Mouse (Mus musculus): ENCODE data around the gene Rpl32.
A peak's percentile ranks its signal among the peaks of the same experiment; 100 is the strongest.

The Rpl32 gene

GRCm38 (mm10) chr6:115815041-115815440, 6.5 kb upstream of the Rpl32 start:
- no peak for DNase-seq (ENCODE audit: inconsistent ontology term)

- peak; percentile 80 for DNase-seq (ENCODE audit: inconsistent ontology term)
These were observed 5.6 kb upstream of the Rpl32 start for GRCm38 (mm10) chr6:115814104-115814503.

DNA sequence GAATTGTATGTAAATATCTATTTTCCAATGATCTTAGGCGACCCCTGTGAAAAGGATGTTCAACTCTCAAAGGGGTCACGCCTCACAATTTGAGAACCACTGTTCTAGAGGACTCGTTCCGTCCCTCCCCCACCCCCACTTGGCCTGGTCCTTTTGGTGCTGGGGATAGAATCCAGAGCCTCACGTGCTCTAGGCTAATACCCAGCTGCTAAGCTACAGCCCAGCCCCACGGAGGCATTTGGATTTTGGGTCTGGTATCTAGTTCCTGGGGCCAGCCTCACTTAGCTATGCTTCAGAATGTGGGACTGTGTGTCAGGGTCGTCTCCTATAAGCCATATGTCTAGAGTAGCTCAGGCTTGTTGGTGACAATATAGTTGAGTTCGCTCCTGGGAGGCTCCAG, 3.1 kb upstream of the Rpl32 start:
- no peak for DNase-seq (ENCODE audit: inconsistent ontology term)

DNA sequence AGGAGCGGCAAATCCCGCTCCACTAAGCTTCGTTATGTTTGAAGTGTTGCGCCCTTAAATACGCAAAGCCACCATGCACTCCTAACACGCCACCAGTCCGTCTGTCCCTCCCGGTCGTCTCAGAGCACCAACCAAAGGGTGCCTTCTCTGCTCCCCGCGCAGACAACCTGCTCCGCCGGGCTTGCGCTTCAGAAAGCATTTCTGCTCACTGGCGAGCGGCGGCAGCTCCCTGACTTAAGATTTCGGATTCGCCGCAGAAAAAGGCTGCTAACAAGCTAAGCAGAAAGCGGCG, 405 bp downstream of the Rpl32 start:
- DNase-seq (ENCODE audit: inconsistent ontology term), result no peak

GRCm38 (mm10) chr6:115807464-115808195, 917 bp downstream of the Rpl32 start:
- peak; percentile 32 for DNase-seq (ENCODE audit: inconsistent ontology term)

GRCm38 (mm10) chr6:115804432-115805192, 3.9 kb downstream of the Rpl32 start:
- DNase-seq (ENCODE audit: inconsistent ontology term), result no peak

- peak; percentile 68 for DNase-seq (ENCODE audit: inconsistent ontology term)
These were observed 4.8 kb downstream of the Rpl32 start for GRCm38 (mm10) chr6:115803541-115804382.

- DNase-seq (ENCODE audit: inconsistent ontology term), result no peak
These were observed 6.7 kb downstream of the Rpl32 start for GRCm38 (mm10) chr6:115801811-115802210.

- no peak for DNase-seq (ENCODE audit: inconsistent ontology term)
These were observed 15.8 kb downstream of the Rpl32 start for GRCm38 (mm10) chr6:115792691-115793215.

GRCm38 (mm10) chr6:115791842-115792686, 16.5 kb downstream of the Rpl32 start:
- peak; percentile 88 for DNase-seq (ENCODE audit: inconsistent ontology term)

DNA sequence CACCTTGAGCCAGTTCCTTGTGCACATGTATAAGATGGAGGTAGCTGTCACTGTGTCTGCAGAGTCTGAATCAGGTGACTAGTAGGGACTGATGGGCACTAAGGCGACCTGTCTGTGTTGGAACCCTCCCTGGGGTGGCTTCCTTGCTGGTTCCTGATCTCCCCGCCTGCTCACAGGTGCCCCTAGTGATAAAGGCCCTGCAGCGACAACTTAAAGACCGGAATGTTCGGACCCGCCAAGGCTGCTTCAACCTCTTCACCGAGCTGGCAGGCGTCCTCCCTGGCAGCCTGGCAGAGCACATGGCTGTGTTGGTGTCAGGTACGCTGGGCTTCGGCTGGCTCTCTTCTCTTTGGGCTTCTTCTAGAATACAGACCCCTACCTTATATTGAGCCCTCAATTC, 17.5 kb downstream of the Rpl32 start:
- no peak for DNase-seq (ENCODE audit: inconsistent ontology term)

DNA sequence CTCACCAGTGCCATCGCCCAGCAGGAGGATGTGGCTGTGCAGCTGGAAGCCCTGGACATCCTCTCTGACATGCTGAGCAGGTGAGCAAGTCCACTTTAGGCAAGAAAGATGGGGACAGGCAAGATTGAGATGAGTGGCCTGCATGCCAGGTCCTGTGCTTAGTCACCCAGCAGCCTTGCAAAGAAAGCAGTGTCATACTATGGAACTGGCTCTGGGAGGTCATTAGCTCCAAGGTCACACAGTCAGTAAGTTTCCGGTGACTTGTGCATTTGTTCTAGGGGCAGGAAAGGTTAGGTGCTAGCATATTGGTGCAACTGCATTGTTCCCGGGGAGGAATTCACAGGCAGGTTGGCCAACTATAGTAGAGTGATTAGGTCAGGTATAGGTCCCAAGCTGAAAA, 25.8 kb downstream of the Rpl32 start:
- DNase-seq (ENCODE audit: inconsistent ontology term), result no peak

DNA sequence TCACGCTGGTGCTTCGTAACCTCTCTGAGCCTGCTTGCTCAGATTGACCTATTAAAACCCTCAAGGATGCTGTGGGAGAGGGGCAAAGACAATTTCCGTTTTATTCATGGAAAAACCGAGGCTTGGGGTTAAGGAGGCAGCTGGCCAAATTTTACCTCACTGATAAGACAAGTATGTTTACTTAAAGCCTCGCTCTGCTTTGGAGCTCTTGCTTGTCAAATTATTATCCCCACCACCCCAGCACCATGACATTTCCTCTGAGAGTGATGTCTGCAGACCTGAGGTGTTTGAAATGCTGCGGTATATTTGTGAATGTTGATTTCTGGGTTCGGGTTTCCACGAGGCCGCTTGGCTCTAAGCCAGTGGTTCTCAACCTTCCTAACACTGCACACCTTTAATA, 32.2 kb downstream of the Rpl32 start:
- DNase-seq (ENCODE audit: inconsistent ontology term), result no peak

DNA sequence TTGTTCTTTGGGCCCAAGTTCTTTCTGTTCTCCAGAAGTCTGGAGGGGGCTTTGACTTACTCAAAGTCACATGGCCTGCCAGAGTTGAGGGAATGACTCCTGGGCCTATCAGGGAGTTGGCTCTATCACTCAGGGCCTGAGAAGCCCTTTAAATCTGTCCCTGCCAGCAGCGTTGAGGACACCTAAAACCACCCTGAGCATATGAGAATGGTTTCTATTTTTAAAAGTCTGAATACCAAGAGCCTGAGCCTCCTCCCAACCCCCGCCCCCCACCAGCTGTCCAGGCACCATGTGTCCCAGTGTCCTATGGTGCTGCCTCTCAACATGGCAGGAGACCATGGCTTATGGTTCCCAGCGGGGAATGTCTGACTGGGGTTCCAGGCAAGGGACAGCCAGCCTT, 32.7 kb downstream of the Rpl32 start:
- no peak for DNase-seq (ENCODE audit: inconsistent ontology term)

DNA sequence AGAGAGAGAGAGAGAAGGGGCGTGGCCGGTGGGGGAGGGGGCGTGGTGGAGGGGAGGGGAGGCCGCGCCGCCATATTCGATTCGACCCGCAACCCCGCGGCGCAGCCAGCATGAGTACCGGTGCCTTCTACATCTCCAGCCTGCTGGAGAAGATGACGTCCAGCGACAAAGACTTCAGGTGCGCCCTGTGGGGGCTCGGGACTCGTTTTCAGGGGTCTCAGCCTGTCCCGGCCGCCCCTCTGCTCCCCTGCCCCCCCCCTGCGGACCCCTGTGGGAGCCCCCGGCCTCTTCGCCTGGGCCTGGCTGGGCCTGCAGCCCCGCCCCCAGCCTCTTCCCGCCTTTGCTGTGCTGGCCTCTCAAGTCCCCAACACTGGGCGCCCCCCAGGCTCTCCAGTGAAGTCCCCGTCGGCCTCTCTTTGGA, 34.0 kb downstream of the Rpl32 start, which contains the start of gene Cand2:
Gene Cand2, plus strand, starts transcription at position 38 of the 421 bp plus-strand sequence.
- peak; percentile 79 for DNase-seq (ENCODE audit: inconsistent ontology term)

GRCm38 (mm10) chr6:115773966-115774413, 34.6 kb downstream of the Rpl32 start:
- peak; percentile 81 for DNase-seq (ENCODE audit: inconsistent ontology term)

- DNase-seq (ENCODE audit: inconsistent ontology term), result no peak
These were observed 35.9 kb downstream of the Rpl32 start for GRCm38 (mm10) chr6:115772604-115773003.

DNA sequence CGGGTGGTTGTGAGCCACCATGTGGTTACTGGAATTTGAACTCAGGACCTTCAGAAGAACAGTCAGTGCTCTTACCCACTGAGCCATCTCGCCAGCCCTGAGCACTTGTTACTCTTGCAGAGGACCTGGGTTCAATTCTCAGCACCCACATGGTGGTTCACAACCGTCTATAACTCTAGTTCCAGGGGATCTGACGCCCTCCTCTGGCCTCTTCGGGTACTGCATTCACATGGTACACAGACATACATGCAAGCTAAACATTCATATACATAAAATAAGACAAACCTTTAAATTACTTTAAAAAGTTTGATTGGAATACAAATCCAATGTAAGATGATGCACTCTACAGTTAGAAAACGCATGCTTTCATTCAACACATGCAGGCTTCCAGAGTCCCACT, 36.3 kb downstream of the Rpl32 start:
- no peak for DNase-seq (ENCODE audit: inconsistent ontology term)

DNA sequence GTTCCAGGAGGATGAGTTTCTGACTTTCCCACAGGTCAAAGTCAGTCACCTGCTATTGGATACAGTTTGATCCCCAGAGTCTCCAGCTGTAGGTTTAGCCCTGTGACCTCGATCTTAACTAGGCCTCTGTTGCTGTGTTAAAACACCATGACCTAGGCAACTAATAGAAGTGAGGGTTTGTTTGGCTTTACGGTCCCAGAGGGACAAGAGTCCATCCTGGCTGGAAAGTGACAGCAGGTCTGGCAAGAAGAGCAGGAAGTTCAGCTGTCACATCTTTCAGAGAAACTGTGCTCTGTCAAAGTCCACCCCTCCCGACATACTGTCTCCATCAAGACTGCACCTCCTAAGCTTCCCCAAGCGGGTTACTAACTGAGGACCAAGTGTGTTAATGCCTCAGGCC, 37.7 kb downstream of the Rpl32 start:
- no peak for DNase-seq (ENCODE audit: inconsistent ontology term)

- no peak for DNase-seq (ENCODE audit: inconsistent ontology term)
These were observed 38.4 kb downstream of the Rpl32 start for GRCm38 (mm10) chr6:115770059-115770670.

DNA sequence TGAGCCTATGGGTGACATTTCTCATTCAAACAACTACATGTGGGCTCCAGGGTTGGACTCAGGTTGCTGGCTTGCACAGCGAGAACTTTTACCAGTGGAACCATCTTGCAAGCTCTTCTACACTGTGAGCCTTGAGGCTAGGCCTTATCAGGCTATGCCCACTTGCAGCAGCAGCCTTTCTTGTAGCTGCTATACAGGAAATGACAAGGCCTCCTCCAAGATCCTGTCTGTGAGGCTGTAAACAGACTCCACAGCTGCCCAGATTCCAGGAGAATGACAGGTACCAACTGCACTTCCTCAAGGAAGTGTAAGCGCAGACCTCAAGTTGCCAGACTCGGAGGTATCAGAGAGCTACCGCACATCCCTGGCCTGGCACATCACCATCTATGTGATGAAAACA, 40.3 kb downstream of the Rpl32 start:
- DNase-seq (ENCODE audit: inconsistent ontology term), result no peak

Data from Muller cell, postnatal 12 days (primary cell).